ENCODE assay signal across 8 mouse cellular contexts in genomic region chr4:41760288-41760721, GRCm38 (mm10). TPM values are rescaled to one million over a fixed set of nuclear protein-coding genes. Genes with fewer than 3 reads are reported as not detected.
A peak's percentile ranks its signal among the peaks of the same experiment; 100 is the strongest.
DNase-seq lines count a peak whose midpoint lies in the region; ATAC-seq lines count a peak whose summit lies in the region.

No protein-coding gene starts in this region.

- WGBS in hindbrain, embryonic 12.5 days = 1% methylated on average over 15 of the region's 15 CpGs

- DNase-seq in ZHBTc4 (ENCODE audit: low read depth, low spot score) = peak; percentile 96
- DNase-seq in cerebellum, adult 9-11 months = peak; percentile 95
- peak; percentile 69 to 74 for DNase-seq in frontal cortex, postnatal 10 days (ENCODE audit: low spot score in 2 of 2)
- peak; percentile 44 to 52 for DNase-seq in layer of hippocampus, postnatal 25 days (ENCODE audit: extremely low spot score in 1 of 2, low spot score in 1 of 2)
- DNase-seq in lung, postnatal 36 days = peak; percentile 97
- peak; percentile 67 for DNase-seq in retina, postnatal 7 days (ENCODE audit: low read depth, low spot score)
- DNase-seq in urinary bladder, postnatal 14 days (ENCODE audit: low spot score) = peak; percentile 92

- peak overlapping the region; percentile 58 for H3K4me2 ChIP-seq in hindbrain, embryonic 12.5 days (replicated peaks)

- H3K9me3 ChIP-seq in hindbrain, embryonic 12.5 days (replicated peaks) = no peaks in the 10 kb centered on the region

- no peaks in the 10 kb centered on the region for H3K27me3 ChIP-seq in hindbrain, embryonic 12.5 days

- H3K4me3 ChIP-seq in hindbrain, embryonic 12.5 days = peak overlapping the region; percentile 39

- H3K27ac ChIP-seq in hindbrain, embryonic 12.5 days = peak overlapping the region; percentile 73

- peaks cover 36% of the 10 kb centered on the region for H3K4me1 ChIP-seq in hindbrain, embryonic 12.5 days

- peak; percentile 84 for ATAC-seq in hindbrain, embryonic 12.5 days (ENCODE audit: low FRiP score)

- peak overlapping the region; percentile 62 for H3K9ac ChIP-seq in hindbrain, embryonic 12.5 days

- 0 out of 2 replicates have a peak, but pooled peaks cover 3% of the 10 kb centered on the region for H3K36me3 ChIP-seq in hindbrain, embryonic 12.5 days

RNA-seq across cellular contexts. Expression of gene Sigmar1, which starts 4.3 kb away (rescaled TPM):
- 54.2 and 58.9 TPM in 2 replicates for polyA plus RNA-seq in hindbrain, embryonic 12.5 days (2016; fragmentation: Nextera tagmentation; extraction: Ambion mirVana)
- 10 to 100 TPM; 40.0 to 41.6 TPM for total RNA-seq in layer of hippocampus, postnatal 25 days (2021)

RNA-seq across cellular contexts. Expression of gene Galt, which starts 5.3 kb away (rescaled TPM):
- 31.0 and 33.4 TPM in 2 replicates for polyA plus RNA-seq in hindbrain, embryonic 12.5 days (2016; fragmentation: Nextera tagmentation; extraction: Ambion mirVana)
- total RNA-seq in layer of hippocampus, postnatal 25 days (2021) = 10 to 100 TPM; 54.3 to 55.7 TPM

RNA-seq across cellular contexts. Expression of gene Ccl27a, which starts 13.7 kb away (rescaled TPM):
- polyA plus RNA-seq in hindbrain, embryonic 12.5 days (2016; fragmentation: Nextera tagmentation; extraction: Ambion mirVana) = 133 and 134 TPM in 2 replicates
- total RNA-seq in layer of hippocampus, postnatal 25 days (2021) = 100 to 1,000 TPM; 121 to 134 TPM

RNA-seq across cellular contexts. Expression of gene Arid3c, which starts 29.4 kb away (rescaled TPM):
- 1.1 TPM in 2 replicates for polyA plus RNA-seq in hindbrain, embryonic 12.5 days (2016; fragmentation: Nextera tagmentation; extraction: Ambion mirVana)
- not detected for total RNA-seq in layer of hippocampus, postnatal 25 days (2021)

RNA-seq across cellular contexts. Expression of gene Dctn3, which starts 37.3 kb away (rescaled TPM):
- polyA plus RNA-seq in hindbrain, embryonic 12.5 days (2016; fragmentation: Nextera tagmentation; extraction: Ambion mirVana) = 191 and 199 TPM in 2 replicates
- total RNA-seq in layer of hippocampus, postnatal 25 days (2021) = 100 to 1,000 TPM; 149 to 172 TPM

Comparison
In these comparisons a context has a peak if more than half of its experiments do, and no peak if none do; other contexts are left out.
1. Peak in every context shown above with its lines: DNase-seq, ATAC-seq, H3K4me3 ChIP-seq and H3K27ac ChIP-seq.